Mouse (Mus musculus) liver, embryonic 13.5 days (tissue): Measurements from ENCODE around the gene Msln. TPM values are rescaled to one million over a fixed set of nuclear protein-coding genes. Genes with fewer than 3 reads are reported as not detected.

Experiments used
- ATAC-seq: fragments of 200-750 bp; cut with Nextera tagmentation; 2 replicates; pipeline ENCODE4 v1.8.0; 2017; ENCODE audit warnings: low read depth, mild to moderate bottlenecking, moderate number of reproducible peaks, moderate library complexity
- DNase-seq: peaks from one replicate; pipeline ENCODE4 v3.0.0; 2022
- H3K27ac ChIP-seq: fragments of 300-500 bp; sonication (generic); 2 replicates; pipeline ENCODE4 v1.5.1; 2015; ENCODE audit warnings: moderate library complexity, mild to moderate bottlenecking, inconsistent platforms
- H3K27me3 ChIP-seq: fragments of 300-500 bp; sonication (generic); 2 replicates; pipeline ENCODE4 v1.6.1; 2015; ENCODE audit warnings: mild to moderate bottlenecking, inconsistent platforms
- H3K36me3 ChIP-seq: fragments of 300-500 bp; sonication (generic); 2 replicates; pipeline ENCODE4 v1.6.1; 2015; ENCODE audit warnings: mild to moderate bottlenecking, inconsistent platforms
- H3K4me1 ChIP-seq: fragments of 300-500 bp; sonication (generic); replicated peaks from 2 replicates; pipeline ENCODE4 v1.6.1; 2015; ENCODE audit warnings: inconsistent platforms
- H3K4me2 ChIP-seq: fragments of 300-500 bp; sonication (generic); 2 replicates; pipeline ENCODE4 v1.6.1; 2015; ENCODE audit warnings: inconsistent platforms, mild to moderate bottlenecking, moderate library complexity
- H3K4me3 ChIP-seq: fragments of 300-500 bp; sonication (generic); replicated peaks from 2 replicates; pipeline ENCODE4 v1.5.1; 2015; ENCODE audit warnings: mild to moderate bottlenecking, inconsistent platforms
- H3K9ac ChIP-seq: fragments of 300-500 bp; sonication (generic); 2 replicates; pipeline ENCODE4 v1.6.1; 2015; ENCODE audit warnings: mild to moderate bottlenecking, inconsistent platforms
- H3K9me3 ChIP-seq: fragments of 300-500 bp; sonication (generic); replicated peaks from 2 replicates; pipeline ENCODE4 v1.6.1; 2016; ENCODE audit warnings: inconsistent platforms
- WGBS: fragments of 180-500 bp; shearing (Covaris S2); methylation state at CpG from one replicate; pipeline ENCODE4 v1.1.7; 2015; ENCODE audit not compliant: insufficient replicate concordance; 5-methylcytosine and 5-hydroxymethylcytosine counted together
- polyA plus RNA-seq: library from polyadenylated mRNA; unstranded; fragments of >200 nt; fragmentation: Nextera tagmentation; extraction: Ambion mirVana; gene quantifications from 2 replicates; pipeline ENCODE4 v1.2.1, GENCODE M21; 2015

Gene Msln
- polyA plus RNA-seq, 1 experiment from 2014 or later = 0.81 TPM

GRCm38 (mm10) chr17:25765886-25766285, 11.7 kb upstream of the Msln start:
- no peak for DNase-seq
- Histone ChIP-seq H3K4me1 (no peaks in the 10 kb centered on the region), H3K36me3 (no peaks in the 10 kb centered on the region), H3K9me3 (no peaks in the 10 kb centered on the region), H3K4me2 (no peak overlapping the region), H3K27ac (no peak overlapping the region), H3K9ac (no peak overlapping the region), H3K4me3 (no peak overlapping the region), H3K27me3 (peaks cover 22% of the 10 kb centered on the region)
- no peak for ATAC-seq
- WGBS = 61% methylated on average over 5 of the region's 5 CpGs

- Histone ChIP-seq H3K4me3 (no peak overlapping the region), H3K27ac (no peak overlapping the region), H3K4me1 (no peaks in the 10 kb centered on the region), H3K9me3 (no peaks in the 10 kb centered on the region), H3K36me3 (no peaks in the 10 kb centered on the region), H3K9ac (no peak overlapping the region), H3K27me3 (peaks cover 8% of the 10 kb centered on the region; the same call in 1 of the 2 replicates), H3K4me2 (no peak overlapping the region)
- WGBS = 23% methylated on average over 3 of the region's 3 CpGs
- ATAC-seq (no peak), DNase-seq (no peak)
Observed at GRCm38 (mm10) chr17:25762591-25762990, 8.4 kb upstream of the Msln start.

GRCm38 (mm10) chr17:25761561-25761970, 7.4 kb upstream of the Msln start:
- 43% methylated on average over 4 of the region's 4 CpGs for WGBS
- no peaks in the 10 kb centered on the region for H3K36me3 ChIP-seq
- H3K27ac ChIP-seq = no peak overlapping the region
- no peak for DNase-seq
- H3K9me3 ChIP-seq = no peaks in the 10 kb centered on the region
- H3K9ac ChIP-seq = no peak overlapping the region
- no peak overlapping the region for H3K4me3 ChIP-seq
- H3K4me1 ChIP-seq = no peaks in the 10 kb centered on the region
- peaks cover 6% of the 10 kb centered on the region; the same call in 1 of the 2 replicates for H3K27me3 ChIP-seq
- no peak overlapping the region for H3K4me2 ChIP-seq
- no peak for ATAC-seq

GRCm38 (mm10) chr17:25760148-25760547, 6.0 kb upstream of the Msln start:
- H3K4me1 ChIP-seq = no peaks in the 10 kb centered on the region
- H3K9ac ChIP-seq = no peak overlapping the region
- H3K4me3 ChIP-seq = no peak overlapping the region
- DNase-seq (no peak), ATAC-seq (no peak)
- H3K27ac ChIP-seq = no peak overlapping the region
- H3K27me3 ChIP-seq = no peaks in the 10 kb centered on the region
- H3K4me2 ChIP-seq = no peak overlapping the region
- H3K36me3 ChIP-seq = no peaks in the 10 kb centered on the region
- WGBS = 51% methylated on average over 8 of the region's 8 CpGs
- H3K9me3 ChIP-seq = no peaks in the 10 kb centered on the region

- H3K27me3 ChIP-seq = 0 out of 2 replicates have a peak, but pooled peaks cover 3% of the 10 kb centered on the region
- H3K4me1 ChIP-seq = no peaks in the 10 kb centered on the region
- H3K36me3 ChIP-seq = no peaks in the 10 kb centered on the region
- H3K4me2 ChIP-seq = no peak overlapping the region
- DNase-seq (no peak), ATAC-seq (no peak)
- no peaks in the 10 kb centered on the region for H3K9me3 ChIP-seq
- H3K4me3 ChIP-seq = no peak overlapping the region
- WGBS = 52% methylated on average over 3 of the region's 3 CpGs
- no peak overlapping the region for H3K27ac ChIP-seq
- no peak overlapping the region for H3K9ac ChIP-seq
Observed at GRCm38 (mm10) chr17:25757691-25758090, 3.5 kb upstream of the Msln start.

GRCm38 (mm10) chr17:25756378-25757242, 2.4 kb upstream of the Msln start:
- Histone ChIP-seq H3K9me3 (no peaks in the 10 kb centered on the region), H3K4me3 (no peak overlapping the region), H3K27me3 (0 out of 2 replicates have a peak, but pooled peaks cover 3% of the 10 kb centered on the region), H3K4me1 (no peaks in the 10 kb centered on the region), H3K9ac (no peak overlapping the region), H3K36me3 (no peaks in the 10 kb centered on the region), H3K27ac (no peak overlapping the region), H3K4me2 (no peak overlapping the region)
- 63% methylated on average over 9 of the region's 9 CpGs for WGBS
- ATAC-seq (no peak), DNase-seq (no peak)

GRCm38 (mm10) chr17:25755627-25756377, 1.6 kb upstream of the Msln start:
- Histone ChIP-seq H3K9me3 (no peaks in the 10 kb centered on the region), H3K4me1 (no peaks in the 10 kb centered on the region), H3K4me3 (no peak overlapping the region), H3K27me3 (0 out of 2 replicates have a peak, but pooled peaks cover 3% of the 10 kb centered on the region), H3K27ac (no peak overlapping the region), H3K36me3 (no peaks in the 10 kb centered on the region), H3K9ac (no peak overlapping the region), H3K4me2 (no peak overlapping the region)
- 22% methylated on average over 4 of the region's 4 CpGs for WGBS
- ATAC-seq (no peak), DNase-seq (no peak)

GRCm38 (mm10) chr17:25755086-25755485, 908 bp upstream of the Msln start:
- WGBS = 57% methylated on average over 4 of the region's 4 CpGs
- Histone ChIP-seq H3K9me3 (no peaks in the 10 kb centered on the region), H3K4me2 (no peak overlapping the region), H3K4me3 (no peak overlapping the region), H3K27me3 (0 out of 2 replicates have a peak, but pooled peaks cover 3% of the 10 kb centered on the region), H3K4me1 (no peaks in the 10 kb centered on the region), H3K9ac (no peak overlapping the region), H3K36me3 (no peaks in the 10 kb centered on the region), H3K27ac (no peak overlapping the region)
- ATAC-seq = no peak
- no peak for DNase-seq

GRCm38 (mm10) chr17:25751446-25751845, 2.7 kb downstream of the Msln start:
- no peak overlapping the region for H3K4me3 ChIP-seq
- H3K9ac ChIP-seq = no peak overlapping the region
- no peaks in the 10 kb centered on the region for H3K4me1 ChIP-seq
- no peak overlapping the region for H3K27ac ChIP-seq
- H3K36me3 ChIP-seq = no peaks in the 10 kb centered on the region
- 0 out of 2 replicates have a peak, but pooled peaks cover 5% of the 10 kb centered on the region for H3K27me3 ChIP-seq
- H3K4me2 ChIP-seq = no peak overlapping the region
- DNase-seq = no peak
- no peak for ATAC-seq
- 50% methylated on average over 5 of the region's 5 CpGs for WGBS
- no peaks in the 10 kb centered on the region for H3K9me3 ChIP-seq

GRCm38 (mm10) chr17:25749314-25749713, 4.9 kb downstream of the Msln start:
- no peak overlapping the region for H3K4me2 ChIP-seq
- H3K36me3 ChIP-seq = no peaks in the 10 kb centered on the region
- H3K9me3 ChIP-seq = no peaks in the 10 kb centered on the region
- no peak overlapping the region for H3K27ac ChIP-seq
- H3K9ac ChIP-seq = no peak overlapping the region
- 62% methylated on average over 6 of the region's 6 CpGs for WGBS
- 0 out of 2 replicates have a peak, but pooled peaks cover 5% of the 10 kb centered on the region for H3K27me3 ChIP-seq
- H3K4me1 ChIP-seq = no peaks in the 10 kb centered on the region
- ATAC-seq (no peak), DNase-seq (no peak)
- no peak overlapping the region for H3K4me3 ChIP-seq

- 0 out of 2 replicates have a peak, but pooled peaks cover 3% of the 10 kb centered on the region for H3K27me3 ChIP-seq
- H3K27ac ChIP-seq = no peak overlapping the region
- no peak overlapping the region for H3K9ac ChIP-seq
- no peak overlapping the region for H3K4me3 ChIP-seq
- DNase-seq = no peak
- H3K9me3 ChIP-seq = no peaks in the 10 kb centered on the region
- H3K4me2 ChIP-seq = no peak overlapping the region
- H3K4me1 ChIP-seq = no peaks in the 10 kb centered on the region
- no peaks in the 10 kb centered on the region for H3K36me3 ChIP-seq
- ATAC-seq = no peak
- 75% methylated on average over 4 of the region's 4 CpGs for WGBS
Observed at GRCm38 (mm10) chr17:25748238-25748637, 5.9 kb downstream of the Msln start.
